Mouse (Mus musculus) neural tube, embryonic 11.5 days (tissue): ENCODE measurements around the gene Mtmr4. TPM values are rescaled to one million over a fixed set of nuclear protein-coding genes. Genes with fewer than 3 reads are reported as not detected.

Experiments used
- ATAC-seq: fragments of 200-750 bp; cut with Nextera tagmentation; 2 replicates; pipeline ENCODE4 v1.8.0; 2017; ENCODE audit warnings: moderate number of reproducible peaks, mild to moderate bottlenecking, moderate TSS enrichment, moderate library complexity; ENCODE audit not compliant: insufficient read depth, low FRiP score, low TSS enrichment
- DNase-seq: peaks from one replicate; pipeline ENCODE4 v3.0.0-alpha.2; 2015; ENCODE audit warnings: low spot score
- H3K27ac ChIP-seq: fragments of 300-500 bp; sonication (generic); 2 replicates; pipeline ENCODE4 v1.5.1; 2014; ENCODE audit warnings: low read depth, mild to moderate bottlenecking, low read length
- H3K27me3 ChIP-seq: fragments of 300-500 bp; sonication (generic); 2 replicates; pipeline ENCODE4 v1.6.1; 2014; ENCODE audit warnings: mild to moderate bottlenecking, low read length, mixed read lengths; ENCODE audit not compliant: control insufficient read depth, insufficient read depth
- H3K36me3 ChIP-seq: fragments of 300-500 bp; sonication (generic); 2 replicates; pipeline ENCODE4 v1.6.1; 2014; ENCODE audit warnings: mild to moderate bottlenecking, low read length, moderate library complexity, mixed read lengths; ENCODE audit not compliant: control insufficient read depth, insufficient read depth
- H3K4me1 ChIP-seq: fragments of 300-500 bp; sonication (generic); 2 replicates; pipeline ENCODE4 v1.6.1; 2014; ENCODE audit warnings: low read length, mixed read lengths; ENCODE audit not compliant: control insufficient read depth, insufficient read depth
- H3K4me2 ChIP-seq: fragments of 300-500 bp; sonication (generic); 2 replicates; pipeline ENCODE4 v1.6.1; 2014; ENCODE audit warnings: low read depth, mild to moderate bottlenecking, moderate library complexity
- H3K4me3 ChIP-seq: fragments of 300-500 bp; sonication (generic); 2 replicates; pipeline ENCODE4 v1.5.1; 2014; ENCODE audit warnings: low read depth, low read length
- H3K9ac ChIP-seq: fragments of 300-500 bp; sonication (generic); 2 replicates; pipeline ENCODE4 v1.6.1; 2014; ENCODE audit warnings: mild to moderate bottlenecking, low read length
- H3K9me3 ChIP-seq: fragments of 300-500 bp; sonication (generic); 2 replicates; pipeline ENCODE4 v1.6.1; 2016; ENCODE audit warnings: low read length; ENCODE audit not compliant: control insufficient read depth
- WGBS: fragments of 180-500 bp; shearing (Covaris S2); extraction: QIAGEN DNeasy Blood & Tissue Kit; methylation state at CpG from one replicate; pipeline ENCODE4 v1.1.7; 2014; 5-methylcytosine and 5-hydroxymethylcytosine counted together
- polyA plus RNA-seq: library from polyadenylated mRNA; unstranded; fragments of >200 nt; fragmentation: Nextera tagmentation; extraction: Ambion mirVana; gene quantifications from 2 replicates; pipeline ENCODE4 v1.2.1, GENCODE M21; 2014

Mtmr4 gene
- polyA plus RNA-seq, 1 experiment from 2014 or later: 95.9 TPM

DNA sequence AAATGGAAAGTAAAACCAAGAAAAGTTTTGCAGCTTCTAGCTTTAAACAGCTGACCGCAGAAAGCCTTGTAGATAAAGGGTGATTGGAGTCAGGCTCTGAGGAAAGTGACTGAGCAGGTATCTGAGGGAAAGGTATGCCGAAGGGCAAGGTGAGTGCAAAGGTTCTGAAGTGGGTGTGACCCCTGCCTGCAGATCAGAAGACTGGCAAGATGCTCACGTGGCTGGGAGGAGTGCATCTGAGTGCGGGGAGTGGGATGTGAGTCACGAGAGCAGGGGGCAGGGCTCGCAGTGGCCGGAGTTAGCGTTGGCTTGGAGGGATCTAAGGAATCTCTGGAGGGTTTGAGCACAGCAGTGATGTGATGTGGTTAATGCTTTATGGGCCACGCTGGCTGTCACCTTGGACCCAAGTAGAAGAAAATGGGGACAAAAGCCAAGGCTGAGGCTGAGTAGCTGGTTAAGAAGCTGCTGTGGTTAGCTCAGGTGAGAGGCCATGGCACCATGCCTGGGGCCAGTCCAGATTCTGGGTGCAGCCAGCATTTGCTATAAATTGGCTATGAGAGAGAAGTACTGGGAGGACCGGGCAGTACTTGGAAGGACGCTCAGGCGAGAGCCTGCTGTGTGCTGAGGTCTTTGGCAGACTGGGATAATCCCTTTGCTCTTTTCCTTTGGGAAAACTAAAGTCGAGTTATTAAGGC is 7.6 kb downstream of the Mtmr4 start:
- DNase-seq (no peak), ATAC-seq (no peak)
- H3K27me3 ChIP-seq: no peaks in the 10 kb centered on the region
- H3K9ac ChIP-seq: no peak overlapping the region; the same call in 1 of the 2 replicates
- no peak overlapping the region for H3K4me3 ChIP-seq
- no peak overlapping the region for H3K4me2 ChIP-seq
- peaks cover 39% of the 10 kb centered on the region for H3K36me3 ChIP-seq
- no peak overlapping the region for H3K27ac ChIP-seq
- H3K9me3 ChIP-seq: no peaks in the 10 kb centered on the region
- 90% methylated on average over 13 of the region's 13 CpGs for WGBS
- H3K4me1 ChIP-seq: peaks cover 8% of the 10 kb centered on the region

DNA sequence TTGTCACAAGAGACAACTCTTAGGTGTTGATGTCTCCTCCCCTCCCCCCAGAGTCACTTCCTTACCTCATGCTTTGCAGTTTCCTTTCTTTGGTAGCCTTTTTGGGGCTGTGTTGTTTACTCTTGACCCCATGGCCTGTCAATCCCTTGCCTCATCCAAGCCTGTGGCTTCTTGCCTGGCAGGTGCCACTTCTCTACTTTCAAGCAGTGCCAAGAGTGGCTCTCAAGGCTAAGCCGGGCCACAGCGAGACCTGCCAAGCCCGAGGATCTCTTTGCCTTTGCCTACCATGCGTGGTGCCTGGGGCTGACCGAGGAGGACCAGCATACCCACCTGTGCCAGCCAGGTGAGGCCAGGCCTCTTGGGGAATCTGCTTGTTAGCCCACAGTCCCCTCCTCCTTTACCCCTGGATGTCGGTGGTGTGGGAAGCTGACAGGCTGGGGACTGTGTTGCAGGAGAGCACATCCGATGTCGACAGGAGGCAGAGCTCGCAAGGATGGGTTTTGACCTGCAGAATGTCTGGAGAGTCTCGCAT is 8.4 kb downstream of the Mtmr4 start:
- Histone ChIP-seq H3K9ac (no peak overlapping the region), H3K4me2 (no peak overlapping the region), H3K4me3 (no peak overlapping the region), H3K27me3 (no peaks in the 10 kb centered on the region), H3K9me3 (no peaks in the 10 kb centered on the region), H3K27ac (no peak overlapping the region), H3K4me1 (peaks cover 5% of the 10 kb centered on the region), H3K36me3 (peaks cover 43% of the 10 kb centered on the region)
- no peak for ATAC-seq
- no peak for DNase-seq
- 94% methylated on average over 10 of the region's 10 CpGs for WGBS

DNA sequence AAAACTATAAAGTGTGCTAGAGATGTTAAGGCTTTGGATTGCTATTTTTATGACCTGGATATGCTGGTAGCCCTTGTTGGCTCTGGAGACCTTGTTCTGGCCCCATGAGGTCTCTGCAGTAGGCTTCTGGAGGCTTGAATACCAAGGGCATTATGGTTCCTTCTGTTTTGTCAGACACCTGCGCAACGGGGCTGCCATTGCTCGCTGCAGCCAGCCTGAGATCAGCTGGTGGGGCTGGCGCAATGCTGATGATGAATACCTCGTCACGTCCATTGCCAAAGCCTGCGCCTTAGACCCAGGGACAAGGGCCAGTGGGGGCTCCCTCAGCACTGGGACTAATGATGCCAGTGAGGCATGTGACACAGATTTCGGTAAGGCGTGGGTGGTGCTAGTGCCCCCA is 10.3 kb downstream of the Mtmr4 start:
- peaks cover 47% of the 10 kb centered on the region for H3K36me3 ChIP-seq
- no peaks in the 10 kb centered on the region for H3K9me3 ChIP-seq
- no peak for ATAC-seq
- H3K27me3 ChIP-seq: no peaks in the 10 kb centered on the region
- H3K4me1 ChIP-seq: no peaks in the 10 kb centered on the region
- no peak overlapping the region for H3K9ac ChIP-seq
- 96% methylated on average over 9 of the region's 9 CpGs for WGBS
- H3K27ac ChIP-seq: no peak overlapping the region
- DNase-seq: no peak
- no peak overlapping the region for H3K4me3 ChIP-seq
- no peak overlapping the region for H3K4me2 ChIP-seq

DNA sequence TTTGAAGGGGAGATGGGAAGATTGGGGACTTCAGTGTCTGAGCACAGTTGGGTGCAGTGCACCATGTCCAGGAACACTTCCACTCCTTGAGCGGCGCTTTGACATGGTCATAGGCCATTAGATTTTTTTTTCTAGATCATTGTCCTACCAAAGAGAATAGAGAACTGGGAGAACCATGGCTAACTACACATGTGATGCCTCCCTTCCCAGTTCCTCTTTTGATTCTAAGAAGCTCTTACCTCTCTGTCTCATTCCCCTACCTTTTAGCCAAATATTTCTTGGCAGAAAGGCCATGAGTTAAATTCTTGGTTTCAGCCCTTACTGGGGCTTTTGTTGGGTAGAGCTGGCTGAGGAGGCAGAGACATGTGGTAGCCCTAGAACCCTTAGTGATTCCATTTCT is 11.6 kb downstream of the Mtmr4 start:
- DNase-seq (no peak), ATAC-seq (no peak)
- Histone ChIP-seq H3K27ac (no peak overlapping the region), H3K27me3 (no peaks in the 10 kb centered on the region), H3K4me1 (no peaks in the 10 kb centered on the region), H3K9ac (no peak overlapping the region), H3K4me3 (no peak overlapping the region), H3K36me3 (peaks cover 44% of the 10 kb centered on the region), H3K9me3 (no peaks in the 10 kb centered on the region), H3K4me2 (no peak overlapping the region)
- WGBS: 92% methylated on average over 2 of the region's 2 CpGs

DNA sequence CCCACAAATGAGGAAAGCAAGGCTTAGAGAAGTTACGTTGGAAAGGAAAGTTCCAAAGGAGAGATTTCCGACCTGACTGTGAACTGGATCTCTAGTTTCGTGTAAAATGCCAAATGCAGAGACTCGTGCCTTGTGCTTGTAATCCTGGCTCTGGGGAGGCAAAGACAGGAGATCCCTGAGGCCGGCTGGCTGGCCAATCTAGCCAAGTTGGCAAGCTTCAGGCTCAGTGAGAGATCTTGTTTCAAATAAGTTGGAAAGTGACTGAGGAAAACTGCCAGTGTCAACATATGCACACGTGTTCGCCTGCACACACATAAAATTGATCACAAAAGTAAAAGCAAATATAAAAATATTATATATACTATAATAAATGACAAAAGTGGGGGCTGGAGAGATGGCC is 17.3 kb downstream of the Mtmr4 start:
- ATAC-seq (no peak), DNase-seq (no peak)
- 95% methylated on average over 7 of the region's 7 CpGs for WGBS
- H3K9ac ChIP-seq: no peak overlapping the region
- H3K36me3 ChIP-seq: peaks cover 37% of the 10 kb centered on the region
- no peak overlapping the region for H3K4me2 ChIP-seq
- no peaks in the 10 kb centered on the region for H3K27me3 ChIP-seq
- H3K4me1 ChIP-seq: no peaks in the 10 kb centered on the region
- no peak overlapping the region for H3K27ac ChIP-seq
- H3K4me3 ChIP-seq: no peak overlapping the region
- H3K9me3 ChIP-seq: no peaks in the 10 kb centered on the region

DNA sequence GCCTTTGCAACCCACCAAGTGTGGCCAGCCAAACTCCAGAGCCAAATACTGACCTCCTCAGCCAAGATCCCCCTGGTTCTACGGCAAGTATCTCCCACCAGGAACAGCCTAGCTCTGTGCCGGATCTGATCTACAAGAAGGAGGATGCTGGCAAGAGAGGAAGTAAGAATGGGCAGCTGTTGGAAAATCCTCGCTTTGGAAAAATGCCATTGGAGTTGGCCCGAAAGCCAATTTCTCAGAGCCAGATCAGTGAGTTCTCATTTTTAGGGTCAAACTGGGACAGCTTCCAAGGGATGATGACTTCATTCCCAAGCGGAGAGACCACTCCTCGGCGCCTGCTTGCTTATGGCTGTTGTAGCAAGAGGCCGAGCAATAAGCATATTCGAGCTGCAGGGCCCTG is 19.6 kb downstream of the Mtmr4 start:
- ATAC-seq (no peak), DNase-seq (no peak)
- H3K4me1 ChIP-seq: no peaks in the 10 kb centered on the region
- no peaks in the 10 kb centered on the region for H3K9me3 ChIP-seq
- H3K4me3 ChIP-seq: no peak overlapping the region
- no peak overlapping the region for H3K4me2 ChIP-seq
- no peak overlapping the region for H3K27ac ChIP-seq
- H3K36me3 ChIP-seq: peaks cover 30% of the 10 kb centered on the region
- H3K9ac ChIP-seq: no peak overlapping the region
- 94% methylated on average over 9 of the region's 9 CpGs for WGBS
- no peaks in the 10 kb centered on the region for H3K27me3 ChIP-seq

DNA sequence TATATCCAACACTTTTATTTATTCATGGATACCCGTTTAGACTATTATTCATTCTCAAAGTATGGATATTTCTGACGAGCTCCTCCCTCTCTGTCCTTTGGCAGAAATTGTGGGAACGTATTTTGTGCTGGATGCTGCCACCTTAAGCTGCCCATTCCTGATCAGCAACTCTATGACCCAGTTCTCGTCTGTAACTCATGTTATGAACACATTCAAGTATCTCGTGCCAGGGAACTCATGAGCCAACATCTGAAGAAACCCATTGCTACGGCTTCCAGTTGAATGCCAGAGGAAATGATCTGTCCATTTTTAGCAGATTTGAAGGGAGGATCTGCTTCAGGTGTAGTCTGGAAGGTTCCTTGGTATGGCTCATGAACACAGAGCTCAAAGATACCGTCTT is 22.0 kb downstream of the Mtmr4 start:
- no peak overlapping the region for H3K4me2 ChIP-seq
- no peak for DNase-seq
- peaks cover 40% of the 10 kb centered on the region for H3K36me3 ChIP-seq

DNA sequence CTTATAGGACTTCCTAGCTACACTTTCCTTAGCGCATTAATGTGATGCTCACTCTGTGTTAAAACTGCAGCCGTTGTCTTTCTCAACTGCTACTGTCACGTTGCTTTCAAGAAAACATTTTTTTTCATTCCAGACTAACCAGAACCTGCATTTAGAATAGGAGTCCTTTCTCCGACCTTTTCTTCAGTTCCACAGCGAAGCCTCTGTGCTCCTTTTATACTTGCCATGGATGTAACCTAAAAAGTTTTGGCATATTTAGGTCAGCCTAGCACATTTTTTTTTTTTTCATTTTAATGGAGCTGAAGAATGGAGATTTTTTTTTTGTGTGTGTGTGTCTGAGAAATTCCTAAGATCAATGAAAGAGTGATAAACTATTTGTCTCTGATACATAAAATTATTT is 23.6 kb downstream of the Mtmr4 start:
- Histone ChIP-seq H3K27ac (no peak overlapping the region), H3K9ac (no peak overlapping the region), H3K4me2 (no peak overlapping the region), H3K4me3 (no peak overlapping the region), H3K9me3 (no peaks in the 10 kb centered on the region), H3K4me1 (no peaks in the 10 kb centered on the region), H3K36me3 (peaks cover 38% of the 10 kb centered on the region), H3K27me3 (no peaks in the 10 kb centered on the region)
- DNase-seq (no peak), ATAC-seq (no peak)
- WGBS: 95% methylated on average over 5 of the region's 5 CpGs

More for the DNA sequence above, 22.0 kb downstream of the Mtmr4 start:
- Histone ChIP-seq H3K27me3 (no peaks in the 10 kb centered on the region), H3K9me3 (no peaks in the 10 kb centered on the region), H3K27ac (no peak overlapping the region), H3K4me1 (no peaks in the 10 kb centered on the region), H3K4me3 (no peak overlapping the region), H3K9ac (no peak overlapping the region)
- no peak for ATAC-seq
- WGBS: 95% methylated on average over 7 of the region's 7 CpGs

DNA sequence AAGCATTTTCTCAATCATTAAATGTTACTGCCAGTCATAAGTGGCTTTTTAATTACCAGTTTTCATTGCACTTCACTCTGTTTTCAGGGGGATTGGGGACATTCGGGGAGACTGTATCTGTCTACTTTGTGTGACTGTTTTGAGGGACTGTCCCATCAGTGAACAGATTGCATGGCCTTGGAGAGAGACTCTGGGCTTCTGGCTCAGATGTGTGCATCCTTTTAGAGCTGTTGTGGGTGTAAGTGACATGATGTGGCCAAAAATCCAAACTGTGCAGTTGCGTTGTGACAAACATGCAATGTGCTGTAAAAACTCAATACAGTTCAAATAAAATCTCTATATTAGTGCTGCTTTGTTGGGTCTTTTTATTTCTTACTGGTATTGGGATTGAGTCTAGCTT is 24.0 kb downstream of the Mtmr4 start:
- H3K4me2 ChIP-seq: no peak overlapping the region
- no peaks in the 10 kb centered on the region for H3K27me3 ChIP-seq
- ATAC-seq (no peak), DNase-seq (no peak)
- H3K36me3 ChIP-seq: peaks cover 38% of the 10 kb centered on the region
- H3K9me3 ChIP-seq: no peaks in the 10 kb centered on the region
- no peaks in the 10 kb centered on the region for H3K4me1 ChIP-seq
- H3K27ac ChIP-seq: no peak overlapping the region
- H3K9ac ChIP-seq: no peak overlapping the region
- no peak overlapping the region for H3K4me3 ChIP-seq
- WGBS: 97% methylated on average over 2 of the region's 2 CpGs
